Mouse (Mus musculus) kidney, adult 2 months (tissue): Measurements from ENCODE around the gene Hivep2. TPM values are rescaled to one million over a fixed set of nuclear protein-coding genes. Genes with fewer than 3 reads are reported as not detected.

Experiments used
- DNase-seq: peaks from one replicate; pipeline ENCODE4 v3.0.0; 2021
- H3K27ac ChIP-seq: fragments of 200-500 bp; 2 replicates; pipeline ENCODE4 v1.5.1; 2012; ENCODE audit warnings: low read depth, low read length, control low read depth, inconsistent platforms; ENCODE audit not compliant: insufficient read depth
- H3K27me3 ChIP-seq: fragments of 200-500 bp; replicated peaks from 2 replicates; pipeline ENCODE4 v1.6.1; 2012; ENCODE audit warnings: mild to moderate bottlenecking, moderate library complexity, low read length, inconsistent platforms; ENCODE audit not compliant: control insufficient read depth, insufficient read depth
- H3K36me3 ChIP-seq: fragments of 200-500 bp; 2 replicates; pipeline ENCODE4 v1.6.1; 2012; ENCODE audit warnings: mild to moderate bottlenecking, moderate library complexity, low read length, inconsistent platforms; ENCODE audit not compliant: control insufficient read depth, insufficient read depth
- H3K4me1 ChIP-seq: fragments of 200-500 bp; 2 replicates; pipeline ENCODE4 v1.6.1; 2011; ENCODE audit warnings: low read length; ENCODE audit not compliant: control insufficient read depth, insufficient read depth
- H3K4me3 ChIP-seq: fragments of 200-500 bp; 2 replicates; pipeline ENCODE4 v1.5.1; 2011; ENCODE audit warnings: mild to moderate bottlenecking, low read depth, low read length, control low read depth; ENCODE audit not compliant: insufficient read depth
- CTCF ChIP-seq: fragments of 200-500 bp; conservative IDR thresholded peaks from 2 replicates; pipeline ENCODE4 v1.5.1; 2011; ENCODE audit warnings: low read depth, mild to moderate bottlenecking, control low read depth, low read length, moderate library complexity, mixed read lengths; ENCODE audit not compliant: insufficient read depth, insufficient read length
- POLR2A ChIP-seq: fragments of 200-500 bp; IDR thresholded peaks from one replicate; pipeline ENCODE4 v1.6.1; 2011; ENCODE audit warnings: low read depth, low read length, control low read depth
- WGBS: fragments of 180-500 bp; shearing (Covaris S2); methylation state at CpG from one replicate; pipeline ENCODE4 v1.1.7; 2018; 5-methylcytosine and 5-hydroxymethylcytosine counted together
- polyA plus RNA-seq: library from polyadenylated mRNA; depleted of rRNA; stranded (reverse); fragments of >200 nt; gene quantifications from 2 replicates; pipeline ENCODE4 v1.2.3, GENCODE M21; 2012; rRNA removed

Hivep2 gene
- 4.9 and 5.1 TPM in 2 replicates for polyA plus RNA-seq

DNA sequence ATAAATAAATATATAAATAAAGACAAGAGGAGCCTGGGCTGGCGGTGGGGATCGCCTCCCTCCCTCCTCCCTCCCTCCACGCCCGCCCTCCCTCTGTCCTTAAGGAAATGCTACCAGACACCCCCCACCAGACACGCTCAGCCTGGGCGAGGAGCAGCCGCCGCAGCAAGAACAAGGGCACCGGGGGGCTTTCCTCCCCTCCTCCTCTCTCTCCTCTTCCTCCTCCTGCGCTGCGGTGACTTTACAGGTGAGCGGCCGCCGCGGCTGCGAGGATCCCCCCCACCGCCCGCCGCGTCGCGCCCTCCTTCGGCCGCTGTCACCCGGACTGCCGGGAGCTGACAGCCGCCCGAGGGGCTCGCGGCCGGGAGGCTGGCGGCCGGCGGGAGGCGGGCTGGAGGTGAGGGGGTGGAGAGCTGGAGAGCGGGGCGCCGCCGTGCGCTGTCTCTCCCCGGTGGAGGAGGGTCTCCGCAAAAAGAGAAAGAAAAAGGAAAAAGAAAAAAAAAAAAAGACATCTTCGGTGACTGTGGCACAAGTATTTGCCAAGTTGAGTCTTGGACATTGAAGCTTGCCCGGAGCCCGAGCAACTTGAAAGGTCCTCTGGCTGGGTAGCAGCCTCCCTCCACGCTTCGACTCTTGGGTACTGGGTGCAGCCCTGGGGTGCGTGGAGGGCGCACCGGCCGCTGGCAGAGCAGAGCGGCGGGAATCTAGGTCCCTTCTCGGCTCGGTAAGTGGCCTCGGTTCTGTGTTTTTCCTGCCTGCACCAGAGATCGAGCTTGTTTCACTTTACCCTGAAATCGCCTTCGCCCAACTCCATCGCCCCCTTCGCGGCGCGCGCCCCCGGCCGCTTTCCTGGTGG lies at the start of gene Hivep2:
Hivep2 (plus strand) TSS at position 102 of the 856 bp plus-strand sequence.
- TF ChIP-seq POLR2A = no peak
- TF ChIP-seq CTCF = no peak

GRCm38 (mm10) chr10:13916645-13917342 lies 49.1 kb upstream of the Hivep2 start:
- H3K27me3 ChIP-seq = no peaks in the 10 kb centered on the region
- H3K27ac ChIP-seq = no peak overlapping the region
- no peaks in the 10 kb centered on the region for H3K4me1 ChIP-seq
- H3K4me3 ChIP-seq = no peak overlapping the region
- no peaks in the 10 kb centered on the region for H3K36me3 ChIP-seq
- TF ChIP-seq CTCF (no peak), POLR2A (no peak)
- 70% methylated on average over 12 of the region's 12 CpGs for WGBS
- peak; percentile 4 for DNase-seq

More for the DNA sequence above, at the start of gene Hivep2:
- Histone ChIP-seq H3K4me3 (peak within 1 kb of the TSS; percentile 61), H3K27ac (peak within 1 kb of the TSS; percentile 99), H3K4me1 (no peaks in the 10 kb centered on the region; the same call in 1 of the 2 replicates), H3K27me3 (no peaks in the 10 kb centered on the region), H3K36me3 (no peaks in the 10 kb centered on the region)
- DNase-seq = peak; percentile 67
- WGBS = under 1% methylated on average over 67 of the region's 67 CpGs

DNA sequence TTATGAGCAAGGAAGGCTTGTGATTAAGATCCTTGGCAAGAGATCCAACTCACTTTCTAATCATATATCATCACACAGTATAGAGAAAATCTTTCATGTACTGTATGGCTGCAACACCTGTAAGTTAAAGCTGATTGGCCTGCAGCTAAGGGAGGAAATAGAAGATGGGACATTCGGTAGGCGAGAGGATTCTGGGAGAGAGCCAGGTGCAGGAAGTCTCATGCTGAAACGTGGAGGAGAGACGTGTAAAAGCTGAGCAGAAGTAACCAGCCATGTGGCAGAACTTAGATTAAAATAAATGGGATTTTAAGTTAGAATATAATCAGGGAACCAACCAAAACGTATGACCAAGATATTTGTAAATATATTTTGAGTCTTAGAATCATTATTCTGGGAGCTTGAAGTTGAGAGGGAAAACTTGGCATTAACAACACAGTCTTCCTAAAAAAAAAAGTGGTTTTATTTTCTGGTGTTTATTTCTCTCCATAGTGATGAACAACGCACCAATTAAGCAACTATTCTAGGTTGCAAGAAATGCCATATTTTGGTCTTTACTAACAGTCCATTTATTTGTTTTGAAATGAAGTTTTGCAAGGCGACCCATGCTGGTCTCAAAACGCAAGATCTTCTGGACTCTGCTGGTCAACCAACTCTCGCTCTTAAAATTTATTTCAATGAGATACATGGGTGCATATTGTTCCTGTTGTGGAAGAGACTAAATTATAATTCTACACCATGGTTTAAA lies 44.1 kb upstream of the Hivep2 start:
- Histone ChIP-seq H3K27me3 (no peaks in the 10 kb centered on the region), H3K4me3 (no peak overlapping the region), H3K4me1 (no peaks in the 10 kb centered on the region), H3K36me3 (no peaks in the 10 kb centered on the region), H3K27ac (no peak overlapping the region)
- WGBS = 71% methylated on average over 9 of the region's 9 CpGs
- TF ChIP-seq CTCF (no peak), POLR2A (no peak)
- no peak for DNase-seq

DNA sequence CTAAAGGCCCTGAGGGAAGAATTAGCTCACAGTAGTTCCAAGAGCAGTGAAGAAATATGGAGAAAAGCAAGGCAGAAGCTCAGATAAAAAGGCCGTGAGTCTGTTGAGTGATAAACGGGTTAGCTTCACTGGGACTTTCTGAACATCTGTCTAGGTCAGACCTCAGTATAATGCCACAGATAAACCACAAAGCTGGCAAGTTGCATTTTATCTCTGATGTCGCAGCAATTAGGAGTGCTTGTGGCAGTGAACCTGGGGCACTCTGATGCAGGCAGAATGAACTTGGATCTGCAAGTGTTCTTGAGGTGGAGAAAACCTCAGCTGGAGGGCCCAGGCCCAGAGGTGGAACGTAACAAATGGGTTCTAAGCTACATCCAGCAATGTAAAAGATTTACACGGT lies 36.6 kb upstream of the Hivep2 start:
- TF ChIP-seq CTCF (no peak), POLR2A (no peak)
- 89% methylated on average over 5 of the region's 5 CpGs for WGBS
- Histone ChIP-seq H3K27ac (no peak overlapping the region), H3K4me1 (no peaks in the 10 kb centered on the region), H3K36me3 (no peaks in the 10 kb centered on the region), H3K27me3 (no peaks in the 10 kb centered on the region), H3K4me3 (no peak overlapping the region)
- DNase-seq = no peak

DNA sequence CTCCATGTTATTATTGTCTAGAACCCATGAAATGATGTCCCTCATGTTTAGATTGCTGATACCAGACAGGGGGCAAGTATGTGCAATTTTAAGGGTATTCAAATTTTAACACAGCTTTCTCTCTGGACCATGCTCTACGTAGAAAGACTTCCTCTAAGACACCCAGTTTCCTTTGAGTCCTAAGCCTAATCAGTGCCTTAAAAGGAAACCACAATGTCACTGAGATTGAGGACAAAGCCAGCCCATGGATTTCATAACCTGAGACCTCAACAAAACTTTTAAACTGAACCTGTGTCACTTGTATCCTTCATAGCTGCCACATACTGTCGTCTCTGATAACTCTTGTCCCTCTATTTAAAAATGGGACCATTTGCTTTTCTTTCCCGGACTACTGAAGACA lies 33.7 kb upstream of the Hivep2 start:
- WGBS = 80% methylated on average over 3 of the region's 3 CpGs
- no peaks in the 10 kb centered on the region for H3K4me1 ChIP-seq
- H3K4me3 ChIP-seq = no peak overlapping the region
- no peaks in the 10 kb centered on the region for H3K36me3 ChIP-seq
- TF ChIP-seq POLR2A = no peak
- no peak overlapping the region for H3K27ac ChIP-seq
- no peaks in the 10 kb centered on the region for H3K27me3 ChIP-seq
- no peak for DNase-seq

GRCm38 (mm10) chr10:13933320-13933719 lies 32.6 kb upstream of the Hivep2 start:
- TF ChIP-seq POLR2A (no peak), CTCF (no peak)
- WGBS = 80% methylated on average over 7 of the region's 7 CpGs
- Histone ChIP-seq H3K4me3 (no peak overlapping the region), H3K27me3 (no peaks in the 10 kb centered on the region), H3K36me3 (no peaks in the 10 kb centered on the region), H3K27ac (no peak overlapping the region), H3K4me1 (no peaks in the 10 kb centered on the region)
- DNase-seq = no peak

DNA sequence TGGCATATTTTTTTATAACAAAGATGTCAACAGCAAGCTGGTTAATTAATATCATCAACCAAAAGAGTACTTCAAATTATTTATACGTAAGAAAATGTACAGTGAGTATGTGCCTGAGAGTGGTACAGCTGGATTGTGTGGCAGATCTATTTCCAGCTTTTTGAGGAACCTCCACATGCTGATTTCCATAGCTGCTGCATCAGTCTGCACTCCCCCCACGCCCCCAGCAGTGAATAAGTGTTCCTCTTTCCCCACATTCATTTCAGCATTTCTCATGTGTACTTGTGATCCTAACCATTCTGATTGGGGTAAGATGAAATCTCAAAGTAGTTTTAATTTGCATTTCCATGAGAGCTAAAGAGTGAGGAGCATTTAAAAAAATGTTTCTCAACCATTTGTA lies 30.2 kb upstream of the Hivep2 start:
- Histone ChIP-seq H3K36me3 (no peaks in the 10 kb centered on the region), H3K27ac (no peak overlapping the region), H3K27me3 (no peaks in the 10 kb centered on the region), H3K4me3 (no peak overlapping the region), H3K4me1 (no peaks in the 10 kb centered on the region)
- TF ChIP-seq CTCF (no peak), POLR2A (no peak)
- DNase-seq = no peak
- WGBS = 83% methylated on average over 2 of the region's 2 CpGs
